16 mouse cellular contexts compared by ENCODE assay signal in the genomic region with DNA sequence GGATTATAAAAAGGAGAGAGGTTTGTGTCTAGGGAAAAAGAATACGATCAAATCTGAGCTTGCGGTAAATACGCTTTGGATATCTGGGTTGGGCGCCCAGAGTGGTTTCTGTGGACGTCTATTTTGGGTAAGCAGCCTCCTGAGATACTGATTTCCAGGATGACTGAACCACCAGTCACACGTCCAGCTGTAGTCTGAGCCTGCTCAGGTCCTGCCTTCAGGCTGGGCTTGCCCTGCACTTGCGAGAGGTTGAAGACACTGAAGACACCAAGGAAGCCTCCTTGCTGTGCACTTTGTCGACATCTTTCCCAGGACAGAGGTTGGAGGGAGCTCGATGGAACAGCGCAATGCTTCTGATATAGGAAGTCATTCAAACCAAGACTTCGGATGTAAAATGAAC. TPM values are rescaled to one million over a fixed set of nuclear protein-coding genes. Genes with fewer than 3 reads are reported as not detected.
"Had no signal": no experiment of that assay in that cellular context is flagged by ENCODE, and none has a peak within 500 bp of the region (broad histone marks: within the 10 kb centered on the region; RNA-seq: fewer than 3 reads in every experiment).

No protein-coding gene starts in this region.

- DNase-seq: kidney, postnatal 10 days; left cerebral cortex, postnatal 4 days; lung, adult 2 months; lung, postnatal 36 days; midbrain, embryonic 14.5 days; right cerebral cortex, postnatal 4 days; thymus, adult 2 months; thymus, postnatal 25 days had no signal

- H3K27ac ChIP-seq: liver, embryonic 15.5 days; neural tube, embryonic 12.5 days; stomach, embryonic 15.5 days had no signal

- H3K36me3 ChIP-seq: liver, embryonic 15.5 days; neural tube, embryonic 12.5 days; stomach, embryonic 15.5 days had no signal

- ATAC-seq: lung, postnatal 0 days had no signal

- H3K9ac ChIP-seq: liver, embryonic 15.5 days; neural tube, embryonic 12.5 days; stomach, embryonic 15.5 days had no signal

- H3K27me3 ChIP-seq: liver, embryonic 15.5 days; neural tube, embryonic 12.5 days; stomach, embryonic 15.5 days had no signal

- H3K9me3 ChIP-seq: liver, embryonic 15.5 days; neural tube, embryonic 12.5 days; stomach, embryonic 15.5 days had no signal

- H3K4me2 ChIP-seq: liver, embryonic 11.5 days; liver, embryonic 15.5 days; neural tube, embryonic 12.5 days; stomach, embryonic 15.5 days had no signal

- H3K4me1 ChIP-seq: liver, embryonic 15.5 days; stomach, embryonic 15.5 days had no signal

- H3K4me3 ChIP-seq: liver, embryonic 15.5 days; neural tube, embryonic 12.5 days; stomach, embryonic 15.5 days had no signal

RNA-seq across cellular contexts. Expression of a gene that starts 25.0 kb away (rescaled TPM):
- total RNA-seq: neutrophil, adult 5-6 weeks had no signal
- polyA plus RNA-seq: large intestine, adult 2 months; spleen, adult 2 months had no signal
